Mouse (Mus musculus): ENCODE measurements at regions not wholly inside any gene's neighbourhood (a gene's known extent, or its start where the extent isn't known, plus 50 kb on each side); places are given as distances from the start of the nearest gene placed in this dataset.

- Histone ChIP-seq H3K27ac (ENCODE audit: low read depth, low read length) (no peak overlapping the region), H3K4me3 (ENCODE audit: low read depth, low read length) (no peak overlapping the region), H3K27me3 (ENCODE audit: insufficient read depth, low read length) (no peaks in the 10 kb centered on the region), H3K4me2 (ENCODE audit: low read depth) (no peak overlapping the region), H3K9ac (no peak overlapping the region), H3K9me3 (ENCODE audit: low read length) (no peaks in the 10 kb centered on the region), H3K36me3 (ENCODE audit: insufficient read depth) (no peaks in the 10 kb centered on the region), H3K4me1 (ENCODE audit: insufficient read depth) (no peaks in the 10 kb centered on the region)
- 29% methylated on average over 3 of the region's 3 CpGs for WGBS
- TF ChIP-seq CTCF (IDR thresholded peaks at IDR 0.05; ENCODE audit: low read depth), result no peak
- peak; percentile 31 for DNase-seq
- peak; percentile 56; the same call in 1 of the 2 replicates for ATAC-seq
These were observed 232.5 kb downstream of the Cylc2 start for GRCm38 (mm10) chr4:51448978-51449377.

Data from forebrain, postnatal 0 days (tissue).